Mouse (Mus musculus): ENCODE data around the gene Hist1h2br. TPM values are rescaled to one million over a fixed set of nuclear protein-coding genes. Genes with fewer than 3 reads are reported as not detected.

Hist1h2br gene
- polyA plus RNA-seq (2012; rRNA removed) = 23.0 and 38.8 TPM in 2 replicates

DNA sequence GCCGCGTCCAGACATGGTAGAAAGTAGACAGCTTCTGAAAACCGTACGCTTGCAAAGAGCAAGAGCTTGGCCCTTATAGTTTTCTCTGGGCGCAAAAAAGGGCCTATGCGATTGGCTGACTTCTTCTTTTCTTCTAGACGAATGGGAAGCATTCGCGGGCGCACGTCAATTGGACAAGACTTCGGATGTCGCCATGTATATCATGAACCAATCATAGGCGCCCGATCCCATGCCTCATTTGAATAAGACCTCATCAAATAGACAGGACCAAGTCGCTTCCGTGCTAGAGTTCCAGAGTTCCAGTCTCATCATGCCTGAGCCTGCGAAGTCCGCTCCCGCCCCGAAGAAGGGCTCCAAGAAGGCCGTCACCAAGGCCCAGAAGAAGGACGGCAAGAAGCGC, at the start of gene Hist1h2br, which contains the start of gene Hist1h2ap:
Gene Hist1h2br (plus strand): TSS at position 283 of the 400 bp plus-strand sequence.
Gene Hist1h2ap (minus strand): TSS at position 47 of the 400 bp plus-strand sequence.

GRCm38 (mm10) chr13:21786899-21787629, 46.5 kb upstream of the Hist1h2br start, which contains the start of the genes Hist1h2an and Hist1h2bp:
TSS of gene Hist1h2an (minus strand) at chr13:21787218.
TSS of gene Hist1h2bp (plus strand) at chr13:21787461.

DNA sequence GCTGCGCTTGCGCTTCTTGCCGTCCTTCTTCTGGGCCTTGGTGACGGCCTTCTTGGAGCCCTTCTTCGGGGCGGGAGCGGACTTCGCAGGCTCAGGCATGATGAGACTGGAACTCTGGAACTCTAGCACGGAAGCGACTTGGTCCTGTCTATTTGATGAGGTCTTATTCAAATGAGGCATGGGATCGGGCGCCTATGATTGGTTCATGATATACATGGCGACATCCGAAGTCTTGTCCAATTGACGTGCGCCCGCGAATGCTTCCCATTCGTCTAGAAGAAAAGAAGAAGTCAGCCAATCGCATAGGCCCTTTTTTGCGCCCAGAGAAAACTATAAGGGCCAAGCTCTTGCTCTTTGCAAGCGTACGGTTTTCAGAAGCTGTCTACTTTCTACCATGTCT, 23.5 kb upstream of the Hist1h2br start, which contains the start of the genes Hist1h2bq and Hist1h2ao:
Gene Hist1h2bq (minus strand): TSS at position 125 of the 400 bp plus-strand sequence.
Gene Hist1h2ao (plus strand): TSS at position 393 of the 400 bp plus-strand sequence.

GRCm38 (mm10) chr13:21811539-21811938, 22.0 kb upstream of the Hist1h2br start, which contains the start of gene Hist1h4m:
TSS of gene Hist1h4m (plus strand) at chr13:21811746.

GRCm38 (mm10) chr13:21831418-21832394, 1.8 kb upstream of the Hist1h2br start, which contains the start of gene Hist1h4n:
TSS of gene Hist1h4n (minus strand) at chr13:21832196.

Other genes starting within 250 kb of the Hist1h2br start
- not detected in 2 replicates for gene Olfr1362, start 219.7 kb upstream of the Hist1h2br start, polyA plus RNA-seq (2012; rRNA removed)
- gene Olfr11, start 191.2 kb upstream of the Hist1h2br start, polyA plus RNA-seq (2012; rRNA removed) = not detected in 2 replicates
- not detected in 2 replicates for gene Olfr1361, start 170.4 kb upstream of the Hist1h2br start, polyA plus RNA-seq (2012; rRNA removed)
- gene Olfr1360, start 156.3 kb upstream of the Hist1h2br start, polyA plus RNA-seq (2012; rRNA removed) = not detected in 2 replicates
- not detected in 2 replicates for gene Olfr1359, start 135.6 kb upstream of the Hist1h2br start, polyA plus RNA-seq (2012; rRNA removed)
- 7.5 and 13.6 TPM in 2 replicates for gene Hist1h2bl, start 117.6 kb upstream of the Hist1h2br start, polyA plus RNA-seq (2012; rRNA removed)
- 82.9 and 155 TPM in 2 replicates for gene Hist1h2ai, start 117.3 kb upstream of the Hist1h2br start, polyA plus RNA-seq (2012; rRNA removed)
- 77.1 and 77.2 TPM in 2 replicates for gene Hist1h3h, start 116.1 kb upstream of the Hist1h2br start, polyA plus RNA-seq (2012; rRNA removed)
- gene Hist1h2bm, start 111.7 kb upstream of the Hist1h2br start, polyA plus RNA-seq (2012; rRNA removed) = 8.9 and 11.6 TPM in 2 replicates
- 7.1 and 10.2 TPM in 2 replicates for gene Hist1h4j, start 98.7 kb upstream of the Hist1h2br start, polyA plus RNA-seq (2012; rRNA removed)
- 40.6 and 44.5 TPM in 2 replicates for gene Hist1h4k, start 83.2 kb upstream of the Hist1h2br start, polyA plus RNA-seq (2012; rRNA removed)
- 46.6 and 59.1 TPM in 2 replicates for gene Hist1h2ak, start 79.9 kb upstream of the Hist1h2br start, polyA plus RNA-seq (2012; rRNA removed)
- gene Hist1h2bn, start 79.6 kb upstream of the Hist1h2br start, polyA plus RNA-seq (2012; rRNA removed) = 20.8 and 32.3 TPM in 2 replicates
- 2.2 and 3.3 TPM in 2 replicates for gene Hist1h1b, start 53.1 kb upstream of the Hist1h2br start, polyA plus RNA-seq (2012; rRNA removed)
- gene Hist1h3i, start 50.4 kb upstream of the Hist1h2br start, polyA plus RNA-seq (2012; rRNA removed) = 60.0 and 85.2 TPM in 2 replicates
- 25.0 and 44.3 TPM in 2 replicates for gene Hist1h2an, start 46.5 kb upstream of the Hist1h2br start, polyA plus RNA-seq (2012; rRNA removed)
- gene Hist1h2bp, start 46.3 kb upstream of the Hist1h2br start, polyA plus RNA-seq (2012; rRNA removed) = 7.3 and 7.7 TPM in 2 replicates
- gene Hist1h2bq, start 23.5 kb upstream of the Hist1h2br start, polyA plus RNA-seq (2012; rRNA removed) = 28.9 and 46.9 TPM in 2 replicates
- gene Hist1h2ao, start 23.3 kb upstream of the Hist1h2br start, polyA plus RNA-seq (2012; rRNA removed) = not detected in 2 replicates
- gene Hist1h4m, start 22.0 kb upstream of the Hist1h2br start, polyA plus RNA-seq (2012; rRNA removed) = not detected in 2 replicates
- 30.0 and 31.2 TPM in 2 replicates for gene Hist1h4n, start 1.5 kb upstream of the Hist1h2br start, polyA plus RNA-seq (2012; rRNA removed)
- 1,050 and 1,797 TPM in 2 replicates for gene Hist1h2ap, start 236 bp upstream of the Hist1h2br start, polyA plus RNA-seq (2012; rRNA removed)
- 3.0 and 4.7 TPM in 2 replicates for gene Zfp184, start 111.4 kb downstream of the Hist1h2br start, polyA plus RNA-seq (2012; rRNA removed)
- gene Pom121l2, start 147.5 kb downstream of the Hist1h2br start, polyA plus RNA-seq (2012; rRNA removed) = not detected in 2 replicates
- 0.15 and 0.25 TPM in 2 replicates for gene Prss16, start 176.0 kb downstream of the Hist1h2br start, polyA plus RNA-seq (2012; rRNA removed)
- 56.4 and 124 TPM in 2 replicates for gene Hist1h2ah, start 201.8 kb downstream of the Hist1h2br start, polyA plus RNA-seq (2012; rRNA removed)
- gene Hist1h2bk, start 202.1 kb downstream of the Hist1h2br start, polyA plus RNA-seq (2012; rRNA removed) = 30.5 and 38.9 TPM in 2 replicates
- 9.8 and 12.4 TPM in 2 replicates for gene Hist1h4i, start 207.6 kb downstream of the Hist1h2br start, polyA plus RNA-seq (2012; rRNA removed)
- gene Hist1h2ag, start 209.2 kb downstream of the Hist1h2br start, polyA plus RNA-seq (2012; rRNA removed) = 15.5 and 16.5 TPM in 2 replicates
- 16.9 and 22.8 TPM in 2 replicates for gene Hist1h2bj, start 209.5 kb downstream of the Hist1h2br start, polyA plus RNA-seq (2012; rRNA removed)

Measured in ovary, adult 2 months (tissue).